Mouse (Mus musculus) lung, postnatal 0 days (tissue): ENCODE measurements at regions not wholly inside any gene's neighbourhood (a gene's known extent, or its start where the extent isn't known, plus 50 kb on each side); places are given as distances from the start of the nearest gene placed in this dataset.

ENCODE experiments used
- ATAC-seq: fragments of 200-750 bp; cut with Nextera tagmentation; 2 replicates; pipeline ENCODE4 v1.8.0; 2017; ENCODE audit warnings: moderate library complexity
- DNase-seq: peaks from one replicate; pipeline ENCODE4 v3.0.0-alpha.2; 2016; ENCODE audit warnings: low spot score
- H3K27ac ChIP-seq: fragments of 300-500 bp; sonication (generic); 2 replicates; pipeline ENCODE4 v1.5.1; 2014; ENCODE audit warnings: antibody characterized with exemption, mild to moderate bottlenecking, low read length, mixed read lengths
- H3K27me3 ChIP-seq: fragments of 300-500 bp; sonication (generic); replicated peaks from 2 replicates; pipeline ENCODE4 v1.6.1; 2014; ENCODE audit warnings: low read length, mixed read lengths; ENCODE audit not compliant: insufficient read depth
- H3K36me3 ChIP-seq: fragments of 300-500 bp; sonication (generic); 2 replicates; pipeline ENCODE4 v1.6.1; 2014; ENCODE audit warnings: low read length, mixed read lengths; ENCODE audit not compliant: insufficient read depth
- H3K4me1 ChIP-seq: fragments of 300-500 bp; sonication (generic); 2 replicates; pipeline ENCODE4 v1.6.1; 2014; ENCODE audit warnings: antibody characterized with exemption, low read depth, low read length, mixed read lengths; ENCODE audit not compliant: insufficient read depth
- H3K4me2 ChIP-seq: fragments of 300-500 bp; sonication (generic); replicated peaks from 2 replicates; pipeline ENCODE4 v1.6.1; 2014; ENCODE audit warnings: low read depth, mild to moderate bottlenecking, low read length, moderate library complexity, mixed read lengths
- H3K4me3 ChIP-seq: fragments of 300-500 bp; sonication (generic); 2 replicates; pipeline ENCODE4 v1.5.1; 2014; ENCODE audit warnings: low read depth, low read length
- H3K9ac ChIP-seq: fragments of 300-500 bp; sonication (generic); replicated peaks from 2 replicates; pipeline ENCODE4 v1.6.1; 2014; ENCODE audit warnings: low read depth, mild to moderate bottlenecking
- H3K9me3 ChIP-seq: fragments of 300-500 bp; sonication (generic); 2 replicates; pipeline ENCODE4 v1.6.1; 2016; ENCODE audit warnings: low read length, mixed read lengths
- CTCF ChIP-seq: IDR thresholded peaks from 2 replicates; pipeline ENCODE4 v1.5.1; 2016; ENCODE audit warnings: antibody characterized with exemption, mild to moderate bottlenecking
- EP300 ChIP-seq: IDR thresholded peaks from 2 replicates; pipeline ENCODE4 v1.6.1; 2016; ENCODE audit warnings: antibody characterized with exemption, mild to moderate bottlenecking, control low read depth
- WGBS: fragments of 180-500 bp; shearing (Covaris S2); extraction: QIAGEN DNeasy Blood & Tissue Kit; methylation state at CpG from one replicate; pipeline ENCODE4 v1.1.7; 2014; 5-methylcytosine and 5-hydroxymethylcytosine counted together

DNA sequence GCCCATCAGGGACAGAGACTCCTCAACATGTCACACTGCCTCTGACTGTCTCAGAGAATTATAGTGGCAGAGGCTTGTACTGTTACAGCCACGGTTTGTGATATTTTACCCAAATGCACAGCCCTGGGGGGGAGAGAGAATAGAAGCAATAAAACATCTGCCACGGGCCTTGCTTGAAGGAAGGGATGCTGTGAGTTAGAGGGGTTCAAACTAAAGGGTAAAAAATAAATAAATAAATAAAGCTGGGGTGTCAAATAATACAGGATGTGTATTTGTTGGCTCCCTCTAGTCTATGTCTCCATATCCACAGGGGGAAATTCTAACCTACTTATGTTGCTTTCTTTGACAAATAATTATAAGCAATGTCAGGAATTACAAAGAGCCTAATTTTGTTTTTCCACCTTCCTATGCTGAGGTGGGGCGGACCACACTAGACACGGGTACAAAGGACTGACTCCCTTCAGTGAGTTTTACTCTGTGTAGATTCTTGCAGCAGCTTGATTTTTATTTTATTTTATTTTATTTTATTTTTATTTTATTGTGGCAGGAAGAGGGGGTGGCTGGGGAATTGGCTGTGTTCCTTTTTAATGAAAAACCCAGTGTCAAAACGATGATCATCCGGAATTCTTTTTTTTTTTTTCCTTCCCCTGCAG is 281.3 kb downstream of the Gxylt1 start:
- Histone ChIP-seq H3K36me3 (no peaks in the 10 kb centered on the region), H3K4me1 (no peaks in the 10 kb centered on the region), H3K4me3 (no peak overlapping the region), H3K4me2 (peak overlapping the region; percentile 27; the same call in 1 of the 2 replicates), H3K27me3 (no peaks in the 10 kb centered on the region), H3K9me3 (no peaks in the 10 kb centered on the region), H3K27ac (no peak overlapping the region), H3K9ac (no peak overlapping the region)
- no peak for DNase-seq
- TF ChIP-seq EP300 (no peak), CTCF (no peak)
- WGBS, result 57% methylated on average over 6 of the region's 6 CpGs
- no peak for ATAC-seq

DNA sequence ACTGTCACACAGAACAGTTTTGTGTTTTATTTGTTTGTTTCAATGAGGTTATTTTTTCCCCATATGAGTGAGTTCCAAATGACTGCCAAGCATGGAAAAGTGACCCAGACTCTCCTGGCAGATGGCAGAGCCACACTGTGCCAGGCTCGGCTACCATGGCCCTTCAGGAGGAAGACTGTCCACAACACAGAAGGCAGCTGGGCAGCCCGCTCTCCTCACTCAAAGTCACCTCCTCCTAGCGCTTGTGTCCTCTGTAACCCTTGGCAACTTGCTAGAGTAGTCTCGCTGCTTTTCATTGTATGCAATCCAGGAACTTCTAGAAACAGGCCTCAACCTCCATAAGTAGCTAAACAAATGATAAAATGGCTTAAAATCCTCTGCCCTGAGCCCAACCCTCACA is 299.2 kb downstream of the Gxylt1 start:
- ATAC-seq, result no peak

DNA sequence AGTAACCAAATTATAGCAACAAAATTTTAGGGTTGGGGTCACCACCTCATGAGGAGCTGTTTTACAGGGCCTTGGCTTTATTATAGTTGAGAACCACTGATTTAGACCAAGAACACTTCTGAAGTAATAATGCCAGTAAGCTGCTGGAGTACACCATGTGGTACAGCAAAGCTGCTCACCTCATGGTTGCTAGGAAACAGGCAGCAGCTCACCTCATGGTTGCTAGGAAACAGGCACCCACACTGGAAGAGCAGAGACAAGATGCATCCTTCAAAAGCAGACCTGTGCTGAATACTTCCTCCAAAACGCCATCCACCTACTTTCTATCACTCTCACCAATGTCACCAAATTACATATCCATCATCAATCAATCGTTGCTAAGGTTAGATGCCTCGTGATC is 300.0 kb downstream of the Gxylt1 start:
- Histone ChIP-seq H3K4me2 (no peak overlapping the region), H3K9ac (no peak overlapping the region)
- WGBS, result 59% methylated on average over 3 of the region's 3 CpGs

More for the DNA sequence above, 299.2 kb downstream of the Gxylt1 start:
- Histone ChIP-seq H3K9me3 (no peaks in the 10 kb centered on the region), H3K36me3 (no peaks in the 10 kb centered on the region), H3K27me3 (no peaks in the 10 kb centered on the region), H3K27ac (no peak overlapping the region), H3K4me1 (no peaks in the 10 kb centered on the region), H3K9ac (no peak overlapping the region), H3K4me2 (no peak overlapping the region), H3K4me3 (no peak overlapping the region)
- WGBS, result 57% methylated on average over 4 of the region's 4 CpGs
- TF ChIP-seq EP300 (no peak), CTCF (no peak)
- DNase-seq, result no peak

DNA sequence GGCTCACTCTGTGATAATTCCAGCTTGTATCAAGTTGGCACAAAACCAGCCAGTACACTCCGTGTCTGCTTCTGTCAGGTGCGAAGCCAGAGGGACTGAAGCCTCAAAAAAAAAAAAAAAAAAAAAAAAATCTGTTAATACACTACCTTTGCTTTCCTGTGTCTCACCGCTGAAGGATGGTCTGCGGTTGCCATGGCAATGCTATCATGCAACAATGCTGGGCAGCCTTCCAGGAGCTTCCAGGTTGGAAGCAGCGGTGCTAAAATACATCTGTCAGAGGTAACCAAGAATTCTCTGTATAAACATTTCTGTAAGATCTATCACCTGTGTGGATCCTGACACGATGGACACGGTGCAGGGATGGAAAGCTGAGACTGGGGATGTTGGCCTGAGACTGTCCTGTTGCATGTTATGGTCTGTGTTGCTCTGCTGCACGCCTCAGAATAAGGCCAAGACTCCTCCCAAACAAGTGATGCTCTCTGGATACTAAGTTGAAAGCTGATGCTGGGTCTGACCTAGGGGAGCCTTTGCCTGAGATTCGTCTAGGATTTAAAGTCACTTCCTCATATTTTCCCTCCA is 301.2 kb downstream of the Gxylt1 start:
- WGBS, result 58% methylated on average over 9 of the region's 9 CpGs
- no peak for ATAC-seq

More for the DNA sequence above, 300.0 kb downstream of the Gxylt1 start:
- Histone ChIP-seq H3K4me1 (no peaks in the 10 kb centered on the region), H3K9me3 (no peaks in the 10 kb centered on the region), H3K27ac (no peak overlapping the region), H3K27me3 (no peaks in the 10 kb centered on the region), H3K36me3 (no peaks in the 10 kb centered on the region), H3K4me3 (no peak overlapping the region)
- DNase-seq (no peak), ATAC-seq (no peak)
- TF ChIP-seq EP300, result no peak
- no peak for TF ChIP-seq CTCF

DNA sequence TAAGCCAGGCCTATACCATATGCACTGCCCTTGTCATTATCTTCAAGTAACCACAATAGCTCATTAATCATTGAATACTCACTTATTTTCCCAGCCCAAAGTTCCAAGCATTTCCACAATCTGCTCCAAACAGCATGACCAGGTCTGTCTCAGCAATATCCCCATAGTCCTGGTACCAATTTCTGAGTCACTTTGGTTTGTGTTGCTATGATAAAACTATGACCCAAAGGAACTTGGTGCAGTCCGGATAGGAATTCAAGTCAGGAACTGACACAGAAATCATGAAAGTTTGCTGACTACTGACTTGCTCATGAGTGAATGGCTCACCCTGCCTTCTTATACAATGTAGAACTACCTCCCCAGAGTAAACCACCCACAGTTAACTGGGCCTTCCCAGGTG is 309.4 kb downstream of the Gxylt1 start:
- WGBS, result 79% methylated on average over 1 of the region's 1 CpGs
- no peak overlapping the region for H3K4me2 ChIP-seq
- H3K4me1 ChIP-seq, result no peaks in the 10 kb centered on the region
- H3K36me3 ChIP-seq, result no peaks in the 10 kb centered on the region
- no peaks in the 10 kb centered on the region for H3K9me3 ChIP-seq
- no peak overlapping the region for H3K27ac ChIP-seq
- no peaks in the 10 kb centered on the region for H3K27me3 ChIP-seq
- no peak for TF ChIP-seq CTCF
- no peak for TF ChIP-seq EP300
- no peak overlapping the region for H3K4me3 ChIP-seq
- no peak overlapping the region for H3K9ac ChIP-seq
- DNase-seq, result no peak
- ATAC-seq, result no peak

More for the DNA sequence above, 301.2 kb downstream of the Gxylt1 start:
- Histone ChIP-seq H3K36me3 (no peaks in the 10 kb centered on the region), H3K4me2 (no peak overlapping the region), H3K4me3 (no peak overlapping the region), H3K4me1 (no peaks in the 10 kb centered on the region), H3K9ac (no peak overlapping the region), H3K27ac (no peak overlapping the region), H3K9me3 (no peaks in the 10 kb centered on the region), H3K27me3 (no peaks in the 10 kb centered on the region)
- TF ChIP-seq CTCF (no peak), EP300 (no peak)
- DNase-seq, result no peak

DNA sequence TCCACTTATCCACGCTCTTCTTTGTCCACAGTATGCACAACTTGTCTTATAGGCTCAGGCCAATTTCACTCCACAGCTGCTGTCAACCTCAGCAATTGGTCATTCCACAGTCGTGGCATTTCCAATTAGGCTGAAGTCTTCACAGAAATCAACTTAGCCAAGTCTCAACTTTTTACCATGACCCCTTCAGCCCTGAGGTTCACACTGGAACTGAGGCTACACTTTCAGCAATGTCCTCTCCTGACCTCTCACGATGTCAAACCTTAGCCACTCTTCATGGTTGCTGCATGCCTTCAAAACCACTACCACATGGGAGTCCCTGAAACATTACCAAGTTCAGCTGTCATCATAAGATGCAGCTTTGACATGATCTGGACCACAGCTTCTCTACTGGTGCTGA is 310.1 kb downstream of the Gxylt1 start:
- H3K4me1 ChIP-seq, result no peaks in the 10 kb centered on the region
- H3K27ac ChIP-seq, result no peak overlapping the region
- ATAC-seq (no peak), DNase-seq (no peak)
- no peak overlapping the region for H3K4me3 ChIP-seq
- no peaks in the 10 kb centered on the region for H3K27me3 ChIP-seq
- no peaks in the 10 kb centered on the region for H3K36me3 ChIP-seq
- H3K9ac ChIP-seq, result no peak overlapping the region
- H3K4me2 ChIP-seq, result no peak overlapping the region
- 66% methylated on average over 3 of the region's 3 CpGs for WGBS
- no peak for TF ChIP-seq EP300
- no peak for TF ChIP-seq CTCF
- no peaks in the 10 kb centered on the region for H3K9me3 ChIP-seq
